In genomic region chr12:40680551-40680950, GRCm38 (mm10) we compare ENCODE assay signal across 8 mouse cellular contexts.
DNase-seq lines count a peak whose midpoint lies in the region; ATAC-seq and TF ChIP-seq lines count a peak whose summit lies in the region.
"Had no signal": no experiment of that assay in that cellular context is flagged by ENCODE, and none has a peak within 500 bp of the region (broad histone marks: within the 10 kb centered on the region; RNA-seq: fewer than 3 reads in every experiment).

No protein-coding gene starts in this region.

- H3K4me2 ChIP-seq in limb, embryonic 11.5 days (ENCODE audit: low read depth, severe bottlenecking), result no peak overlapping the region
- H3K4me2 ChIP-seq: lung, embryonic 15.5 days had no signal

- peak; percentile 32 for DNase-seq in layer of hippocampus, adult 9-11 months
- DNase-seq in layer of hippocampus, adult 9-10 months (ENCODE audit: low spot score), result no peak
- peak; percentile 14 to 32 for DNase-seq in CD8-positive naive resting alpha-beta T cell, adult 2 months (ENCODE audit: low read depth in 2 of 2, low spot score in 2 of 2)
- DNase-seq in WW6 (ENCODE audit: low read depth, low spot score), result peak; percentile 9
- peak; percentile 44 for DNase-seq in limb, embryonic 11.5 days (ENCODE audit: low spot score)
- peak; percentile 12 to 37 for DNase-seq in spleen, postnatal 36 days (ENCODE audit: low spot score in 2 of 2)

- TF ChIP-seq POLR2A in embryonic fibroblast, embryonic 13.5 days (IDR thresholded peaks at IDR 0.05; ENCODE audit: low read depth, low read length), result no peak

- no peak overlapping the region for H3K9ac ChIP-seq in limb, embryonic 11.5 days (ENCODE audit: low read length)
- H3K9ac ChIP-seq: lung, embryonic 15.5 days had no signal

- 0 out of 2 replicates have a peak, but pooled peaks have one; percentile 27 for TF ChIP-seq CTCF in embryonic fibroblast, embryonic 13.5 days (IDR thresholded peaks at IDR 0.05; ENCODE audit: borderline replicate concordance, insufficient read depth, low read length)

- WGBS in limb, embryonic 11.5 days, result 78% methylated on average over 1 of the region's 1 CpGs

- no peaks in the 10 kb centered on the region for H3K27me3 ChIP-seq in limb, embryonic 11.5 days (ENCODE audit: control insufficient read depth, insufficient read depth, low read length)
- H3K27me3 ChIP-seq: lung, embryonic 15.5 days had no signal

- no peak for ATAC-seq in limb, embryonic 11.5 days (ENCODE audit: insufficient number of reproducible peaks, low FRiP score, low TSS enrichment, low read depth)

- H3K4me3 ChIP-seq in embryonic fibroblast, embryonic 13.5 days (ENCODE audit: insufficient read depth, low read length), result no peak overlapping the region
- H3K4me3 ChIP-seq in limb, embryonic 11.5 days (ENCODE audit: low read depth, low read length), result no peak overlapping the region
- H3K4me3 ChIP-seq: lung, embryonic 15.5 days had no signal

- no peaks in the 10 kb centered on the region for H3K36me3 ChIP-seq in limb, embryonic 11.5 days (ENCODE audit: control insufficient read depth, insufficient read depth, low read length)

- no peaks in the 10 kb centered on the region for H3K4me1 ChIP-seq in embryonic fibroblast, embryonic 13.5 days (ENCODE audit: control insufficient read depth, insufficient read depth, low read length)
- no peaks in the 10 kb centered on the region for H3K4me1 ChIP-seq in limb, embryonic 11.5 days (ENCODE audit: control insufficient read depth, insufficient read depth, low read length)
- H3K4me1 ChIP-seq: lung, embryonic 15.5 days had no signal

- no peak overlapping the region for H3K27ac ChIP-seq in embryonic fibroblast, embryonic 13.5 days (ENCODE audit: insufficient read depth, low read length)
- H3K27ac ChIP-seq in limb, embryonic 11.5 days (replicated peaks; ENCODE audit: low read depth, low read length), result no peak overlapping the region
- H3K27ac ChIP-seq: lung, embryonic 15.5 days had no signal

- no peaks in the 10 kb centered on the region for H3K9me3 ChIP-seq in limb, embryonic 11.5 days (ENCODE audit: control insufficient read depth, low read length)
- H3K9me3 ChIP-seq: lung, embryonic 15.5 days had no signal
